Mouse (Mus musculus) adrenal gland, adult 8-10 months (tissue): Measurements from ENCODE around the gene Snrnp35. TPM values are rescaled to one million over a fixed set of nuclear protein-coding genes. Genes with fewer than 3 reads are reported as not detected.

ENCODE experiments used
- DNase-seq: peaks from one replicate; pipeline ENCODE4 v3.0.0; 2022
- total RNA-seq, 4 experiments: library from RNA; stranded (reverse); gene quantifications; 2 replicates each; pipeline ENCODE4 v1.2.4; 2022

Snrnp35 gene
- total RNA-seq, 4 experiments from 2014 or later: 17.1 to 23.2 (median 17.5) TPM

GRCm38 (mm10) chr5:124503742-124504141, 20.8 kb downstream of the Snrnp35 start:
- no peak for DNase-seq

GRCm38 (mm10) chr5:124505235-124505634, 22.3 kb downstream of the Snrnp35 start:
- no peak for DNase-seq

- no peak for DNase-seq
Measured at GRCm38 (mm10) chr5:124506731-124507359, 23.9 kb downstream of the Snrnp35 start.

- DNase-seq: no peak
Measured at GRCm38 (mm10) chr5:124509200-124509599, 26.3 kb downstream of the Snrnp35 start.

GRCm38 (mm10) chr5:124509742-124510237, 26.9 kb downstream of the Snrnp35 start:
- no peak for DNase-seq

- no peak for DNase-seq
Measured at GRCm38 (mm10) chr5:124510536-124511050, 27.7 kb downstream of the Snrnp35 start.

- DNase-seq: no peak
Measured at GRCm38 (mm10) chr5:124515789-124516188, 32.9 kb downstream of the Snrnp35 start.

GRCm38 (mm10) chr5:124518648-124519047, 35.7 kb downstream of the Snrnp35 start:
- no peak for DNase-seq

- no peak for DNase-seq
Measured at GRCm38 (mm10) chr5:124521588-124521987, 38.7 kb downstream of the Snrnp35 start.

GRCm38 (mm10) chr5:124523032-124523431, 40.1 kb downstream of the Snrnp35 start:
- DNase-seq: no peak

- DNase-seq: no peak
Measured at GRCm38 (mm10) chr5:124524943-124525342, 42.0 kb downstream of the Snrnp35 start.

- no peak for DNase-seq
Measured at GRCm38 (mm10) chr5:124528351-124528750, 45.4 kb downstream of the Snrnp35 start.

GRCm38 (mm10) chr5:124528791-124529190, 45.9 kb downstream of the Snrnp35 start:
- no peak for DNase-seq

- no peak for DNase-seq
Measured at GRCm38 (mm10) chr5:124529191-124529651, 46.3 kb downstream of the Snrnp35 start.

- DNase-seq: no peak
Measured at GRCm38 (mm10) chr5:124529697-124530096, 46.8 kb downstream of the Snrnp35 start.

- peak; percentile 71 for DNase-seq
Measured at GRCm38 (mm10) chr5:124530655-124531582, 48.0 kb downstream of the Snrnp35 start, which contains the start of gene Rilpl1. Gene Rilpl1, minus strand, starts transcription at chr5:124531391.

- DNase-seq: no peak
Measured at GRCm38 (mm10) chr5:124531583-124531930, 48.6 kb downstream of the Snrnp35 start.

- DNase-seq: no peak
Measured at GRCm38 (mm10) chr5:124532451-124532850, 49.5 kb downstream of the Snrnp35 start.

- no peak for DNase-seq
Measured at GRCm38 (mm10) chr5:124535016-124535415, 52.1 kb downstream of the Snrnp35 start.

GRCm38 (mm10) chr5:124536776-124537175, 53.8 kb downstream of the Snrnp35 start:
- DNase-seq: no peak

- peak; percentile 50 for DNase-seq
Measured at GRCm38 (mm10) chr5:124538813-124539792, 56.2 kb downstream of the Snrnp35 start.

- DNase-seq: no peak
Measured at GRCm38 (mm10) chr5:124539905-124540304, 57.0 kb downstream of the Snrnp35 start.
